Mouse (Mus musculus): ENCODE measurements around the gene Nfe2l2.

- no peak for TF ChIP-seq CTCF (IDR thresholded peaks at IDR 0.05; ENCODE audit: borderline replicate concordance, control insufficient read depth, extremely low read depth, insufficient read depth, low read length, poor library complexity)
- TF ChIP-seq POLR2A (IDR thresholded peaks at IDR 0.05; ENCODE audit: control insufficient read depth, extremely low read depth, insufficient read depth, low read length, poor library complexity): no peak
Measured at GRCm38 (mm10) chr2:75633381-75633780, 71.1 kb downstream of the Nfe2l2 start.

All from thymus, adult 2 months (tissue).